Mouse (Mus musculus): Measurements from ENCODE around the gene Neto2. TPM values are rescaled to one million over a fixed set of nuclear protein-coding genes. Genes with fewer than 3 reads are reported as not detected.

The Neto2 gene
- total and polyA plus RNA-seq, 3 experiments: not detected

GRCm38 (mm10) chr8:85644921-85645665 lies 55.6 kb downstream of the Neto2 start:
- H3K4me3 ChIP-seq (replicated peaks in 1 of 3; ENCODE audit: low read depth in 2 of 3, low read length in 2 of 3, poor library complexity in 1 of 3): no peak overlapping the region
- DNase-seq (ENCODE audit: extremely low read depth): no peak
- no peak overlapping the region for H3K27ac ChIP-seq (ENCODE audit: insufficient read depth, low read depth)
- dilution Hi-C loops (cut with MboI; ENCODE audit: extremely low pct_ligation_motif_present, extremely low pct_unique_long_range_greater_than_20kb, low sequenced_read_pairs) (no loop called here), in situ Hi-C loops (cut with MboI; ENCODE audit: low pct_ligation_motif_present, low pct_unique_long_range_greater_than_20kb, low sequenced_read_pairs) (no loop called here)
- H3K27me3 ChIP-seq (replicated peaks): no peaks in the 10 kb centered on the region
- H3K79me2 ChIP-seq (replicated peaks; ENCODE audit: control insufficient read depth, extremely low read depth, insufficient read depth, poor library complexity, severe bottlenecking): no peaks in the 10 kb centered on the region
- no peak overlapping the region for H3K4me2 ChIP-seq (ENCODE audit: insufficient read depth, low read depth, poor library complexity, severe bottlenecking)
- no peak overlapping the region for H3K9ac ChIP-seq (ENCODE audit: insufficient read depth, low read depth)
- H3K9me3 ChIP-seq (replicated peaks; ENCODE audit: low read length): no peaks in the 10 kb centered on the region
- TF ChIP-seq SMC3 (IDR thresholded peaks at IDR 0.05; ENCODE audit: low read depth, low read length): no peak
- no peaks in the 10 kb centered on the region for H3K36me3 ChIP-seq (replicated peaks in 1 of 2; ENCODE audit: control insufficient read depth in 1 of 2, insufficient read depth in 1 of 2, low read length in 1 of 2)
- H3K4me1 ChIP-seq (ENCODE audit: control insufficient read depth in 1 of 2, insufficient read depth in 2 of 2): no peaks in the 10 kb centered on the region

GRCm38 (mm10) chr8:85624450-85624849 lies 76.3 kb downstream of the Neto2 start:
- Histone ChIP-seq H3K9me3 (replicated peaks; ENCODE audit: low read length) (no peaks in the 10 kb centered on the region), H3K27me3 (replicated peaks) (no peaks in the 10 kb centered on the region), H3K4me3 (replicated peaks in 1 of 3; ENCODE audit: low read depth in 2 of 3, low read length in 2 of 3, poor library complexity in 1 of 3) (no peak overlapping the region), H3K79me2 (replicated peaks; ENCODE audit: control insufficient read depth, extremely low read depth, insufficient read depth, poor library complexity, severe bottlenecking) (no peaks in the 10 kb centered on the region), H3K4me2 (ENCODE audit: insufficient read depth, low read depth, poor library complexity, severe bottlenecking) (no peak overlapping the region), H3K9ac (ENCODE audit: insufficient read depth, low read depth) (no peak overlapping the region), H3K36me3 (replicated peaks in 1 of 2; ENCODE audit: control insufficient read depth in 1 of 2, insufficient read depth in 1 of 2, low read length in 1 of 2) (no peaks in the 10 kb centered on the region), H3K4me1 (ENCODE audit: control insufficient read depth in 1 of 2, insufficient read depth in 2 of 2) (no peaks in the 10 kb centered on the region), H3K27ac (ENCODE audit: insufficient read depth, low read depth) (no peak overlapping the region)
- dilution Hi-C loops (cut with MboI; ENCODE audit: extremely low pct_ligation_motif_present, extremely low pct_unique_long_range_greater_than_20kb, low sequenced_read_pairs): no loop called here
- in situ Hi-C loops (cut with MboI; ENCODE audit: low pct_ligation_motif_present, low pct_unique_long_range_greater_than_20kb, low sequenced_read_pairs): no loop called here
- no peak for DNase-seq (ENCODE audit: extremely low read depth)
- TF ChIP-seq MEF2A (IDR thresholded peaks at IDR 0.05; ENCODE audit: borderline replicate concordance, low read depth, low read length) (no peak), ETS1 (conservative IDR thresholded peaks at IDR 0.05; ENCODE audit: low read depth, low read length) (no peak), ZC3H11A (IDR thresholded peaks at IDR 0.05; ENCODE audit: low read depth, low read length) (no peak), ZMIZ1 (IDR thresholded peaks at IDR 0.05; ENCODE audit: low read depth, low read length) (no peak), JUN (IDR thresholded peaks at IDR 0.05; ENCODE audit: insufficient read depth, low read depth, low read length) (no peak), BHLHE40 (IDR thresholded peaks at IDR 0.05; ENCODE audit: low read depth, low read length) (no peak), TCF12 (IDR thresholded peaks at IDR 0.05; ENCODE audit: low read depth, low read length) (no peak), CTCF (conservative IDR thresholded peaks at IDR 0.05 in 1 of 2, IDR thresholded peaks at IDR 0.05 in 1 of 2; ENCODE audit: low read depth in 2 of 2, low read length in 2 of 2) (no peak), ZNF384 (IDR thresholded peaks at IDR 0.05; ENCODE audit: low read depth, low read length) (no peak), IRF4 (IDR thresholded peaks at IDR 0.05; ENCODE audit: low read depth, low read length) (no peak), ZKSCAN1 (IDR thresholded peaks at IDR 0.05; ENCODE audit: borderline replicate concordance, low read depth, low read length) (no peak), MAFK (IDR thresholded peaks at IDR 0.05; ENCODE audit: insufficient replicate concordance, low read length) (no peak)

Data from CH12.LX (cell line).